Mouse (Mus musculus) heart, embryonic 11.5 days (tissue): ENCODE measurements around the gene Dhh. TPM values are rescaled to one million over a fixed set of nuclear protein-coding genes. Genes with fewer than 3 reads are reported as not detected.

Source experiments
- ATAC-seq: fragments of 200-750 bp; cut with Nextera tagmentation; replicated peaks from 2 replicates; pipeline ENCODE4 v1.8.0; 2017; ENCODE audit warnings: moderate library complexity; ENCODE audit not compliant: insufficient number of reproducible peaks, low FRiP score, low TSS enrichment
- H3K27ac ChIP-seq: fragments of 300-500 bp; sonication (generic); 2 replicates; pipeline ENCODE4 v1.5.1; 2014; ENCODE audit warnings: mild to moderate bottlenecking, low read depth, low read length
- H3K27me3 ChIP-seq: fragments of 300-500 bp; sonication (generic); 2 replicates; pipeline ENCODE4 v1.6.1; 2014; ENCODE audit warnings: mild to moderate bottlenecking, low read length, mixed read lengths; ENCODE audit not compliant: control insufficient read depth, insufficient read depth
- H3K36me3 ChIP-seq: fragments of 300-500 bp; sonication (generic); 2 replicates; pipeline ENCODE4 v1.6.1; 2014; ENCODE audit warnings: mild to moderate bottlenecking, low read length, moderate library complexity, mixed read lengths; ENCODE audit not compliant: control insufficient read depth, insufficient read depth
- H3K4me1 ChIP-seq: fragments of 300-500 bp; sonication (generic); 2 replicates; pipeline ENCODE4 v1.6.1; 2014; ENCODE audit warnings: low read length; ENCODE audit not compliant: control insufficient read depth, insufficient read depth
- H3K4me2 ChIP-seq: fragments of 300-500 bp; sonication (generic); 2 replicates; pipeline ENCODE4 v1.6.1; 2014; ENCODE audit warnings: mild to moderate bottlenecking, moderate library complexity
- H3K4me3 ChIP-seq: fragments of 300-500 bp; sonication (generic); 2 replicates; pipeline ENCODE4 v1.5.1; 2014; ENCODE audit warnings: low read depth, low read length
- H3K9ac ChIP-seq: fragments of 300-500 bp; sonication (generic); 2 replicates; pipeline ENCODE4 v1.6.1; 2014; ENCODE audit warnings: mild to moderate bottlenecking, low read depth, low read length, moderate library complexity
- H3K9me3 ChIP-seq: fragments of 300-500 bp; sonication (generic); replicated peaks from 2 replicates; pipeline ENCODE4 v1.6.1; 2016; ENCODE audit warnings: low read length; ENCODE audit not compliant: control insufficient read depth
- WGBS: fragments of 180-500 bp; shearing (Covaris S2); extraction: QIAGEN DNeasy Blood & Tissue Kit; methylation state at CpG from one replicate; pipeline ENCODE4 v1.1.7; 2014; ENCODE audit not compliant: insufficient replicate concordance; 5-methylcytosine and 5-hydroxymethylcytosine counted together
- polyA plus RNA-seq: library from polyadenylated mRNA; unstranded; fragments of >200 nt; fragmentation: Nextera tagmentation; extraction: Ambion mirVana; gene quantifications from 2 replicates; pipeline ENCODE4 v1.2.1, GENCODE M21; 2014

The Dhh gene
- polyA plus RNA-seq, 1 experiment from 2014 or later, result 2.5 TPM

DNA sequence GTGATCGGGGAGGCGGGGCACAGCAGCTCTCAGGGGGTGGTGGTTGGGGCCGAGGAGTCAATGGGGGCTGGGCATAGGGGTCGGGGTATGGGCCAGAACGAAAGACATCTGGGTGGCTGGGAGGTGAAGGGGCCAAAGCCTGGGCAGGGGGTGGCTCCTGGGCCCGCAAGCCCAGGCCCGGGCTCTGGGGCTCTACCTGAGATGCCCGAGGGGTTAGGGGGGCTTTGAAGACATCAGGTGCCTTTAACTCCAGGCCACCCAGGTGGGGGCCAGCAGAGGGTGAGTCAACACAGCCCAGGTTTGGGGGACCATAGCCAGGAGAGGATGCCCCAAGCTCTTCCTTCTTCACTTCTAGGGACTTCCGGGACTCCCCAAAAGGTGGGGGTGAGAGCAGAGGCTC, 45.6 kb downstream of the Dhh start:
- H3K9ac ChIP-seq, result no peak overlapping the region
- no peaks in the 10 kb centered on the region for H3K27me3 ChIP-seq
- 0 out of 2 replicates have a peak, but pooled peaks have one; percentile 9 for ATAC-seq
- no peaks in the 10 kb centered on the region for H3K4me1 ChIP-seq
- no peak overlapping the region for H3K4me2 ChIP-seq
- H3K4me3 ChIP-seq, result no peak overlapping the region
- H3K36me3 ChIP-seq, result peaks cover 86% of the 10 kb centered on the region
- no peak overlapping the region for H3K27ac ChIP-seq
- WGBS, result 91% methylated on average over 9 of the region's 9 CpGs
- H3K9me3 ChIP-seq, result no peaks in the 10 kb centered on the region

DNA sequence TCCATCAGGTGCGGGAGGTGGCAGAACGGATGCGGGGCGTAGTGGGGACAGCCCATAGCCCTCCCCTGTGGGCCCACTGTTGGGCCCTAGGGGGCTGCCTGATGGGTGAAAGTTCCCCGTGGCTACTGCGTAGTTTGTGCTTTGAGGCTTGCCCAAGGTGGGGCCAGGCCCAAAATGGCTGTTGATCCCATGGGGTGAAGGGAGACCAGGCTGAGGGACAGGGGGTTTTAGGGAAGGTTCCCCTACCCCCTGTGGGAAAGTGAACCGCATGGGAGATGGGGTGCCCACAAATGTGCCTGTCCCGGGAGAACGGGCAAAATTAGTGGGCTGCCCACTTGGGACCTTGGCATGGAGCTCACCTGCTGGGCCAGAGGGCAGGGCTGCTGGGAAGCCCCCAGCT, 46.3 kb downstream of the Dhh start:
- ATAC-seq, result no peak
- H3K9me3 ChIP-seq, result no peaks in the 10 kb centered on the region
- H3K36me3 ChIP-seq, result peaks cover 86% of the 10 kb centered on the region
- H3K4me1 ChIP-seq, result no peaks in the 10 kb centered on the region
- H3K4me3 ChIP-seq, result no peak overlapping the region
- no peak overlapping the region for H3K27ac ChIP-seq
- H3K9ac ChIP-seq, result no peak overlapping the region
- no peak overlapping the region for H3K4me2 ChIP-seq
- WGBS, result 95% methylated on average over 9 of the region's 9 CpGs
- H3K27me3 ChIP-seq, result no peaks in the 10 kb centered on the region

DNA sequence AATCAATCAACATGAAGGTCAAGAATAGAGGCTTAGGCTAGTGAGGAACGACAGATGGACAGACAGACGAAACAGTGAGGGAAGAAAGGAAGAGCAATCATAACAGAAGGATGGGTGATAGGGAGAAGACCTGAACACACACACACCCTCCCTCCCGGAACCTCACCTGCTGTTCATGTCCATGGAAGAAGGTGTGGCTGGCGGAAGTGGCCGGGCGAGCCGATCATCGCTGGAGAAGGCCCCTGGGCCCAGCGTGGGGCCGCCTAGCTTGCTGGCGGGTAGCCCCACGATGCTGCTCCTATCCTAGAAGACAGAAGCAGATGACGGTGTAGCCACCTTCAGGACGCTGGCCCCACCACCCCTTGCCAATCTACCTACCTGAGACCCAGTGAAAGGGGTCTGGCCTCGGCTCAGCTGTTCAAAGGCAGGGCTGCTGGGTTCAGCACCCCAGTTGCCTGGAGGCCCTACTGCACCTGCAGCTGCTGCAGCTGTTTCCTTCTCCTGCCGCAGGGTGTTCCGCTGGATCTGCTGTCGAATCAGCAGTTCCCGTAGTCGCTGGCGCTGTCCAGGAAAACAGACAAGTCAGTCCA, 47.0 kb downstream of the Dhh start:
- peaks cover 86% of the 10 kb centered on the region for H3K36me3 ChIP-seq
- no peak overlapping the region for H3K27ac ChIP-seq
- no peak overlapping the region for H3K4me2 ChIP-seq
- H3K4me1 ChIP-seq, result no peaks in the 10 kb centered on the region
- H3K4me3 ChIP-seq, result no peak overlapping the region
- H3K9me3 ChIP-seq, result no peaks in the 10 kb centered on the region
- H3K9ac ChIP-seq, result no peak overlapping the region
- H3K27me3 ChIP-seq, result no peaks in the 10 kb centered on the region
- WGBS, result 88% methylated on average over 21 of the region's 21 CpGs
- no peak for ATAC-seq

DNA sequence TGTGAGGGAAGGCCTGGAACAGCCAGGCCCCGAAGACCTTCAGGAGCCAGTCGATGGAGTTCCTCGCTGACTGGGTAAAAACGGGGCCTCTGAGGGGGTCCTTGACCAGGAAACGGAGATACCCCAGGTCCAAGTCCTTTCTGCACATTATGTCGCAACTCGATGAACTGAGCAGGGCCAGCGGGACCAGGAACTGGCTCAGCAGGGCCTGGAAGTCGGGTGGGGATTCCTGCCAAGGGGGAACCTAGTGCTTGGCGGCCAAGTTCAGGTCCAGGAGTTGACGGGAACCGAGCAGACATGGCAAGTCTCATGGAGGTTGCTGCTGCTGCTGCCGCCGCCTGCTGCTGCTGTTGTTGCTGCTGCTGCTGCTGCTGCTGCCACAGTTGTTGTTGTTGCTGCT, 47.7 kb downstream of the Dhh start:
- H3K4me1 ChIP-seq, result no peaks in the 10 kb centered on the region
- H3K4me3 ChIP-seq, result no peak overlapping the region
- ATAC-seq, result no peak
- no peak overlapping the region for H3K27ac ChIP-seq
- 92% methylated on average over 14 of the region's 14 CpGs for WGBS
- no peaks in the 10 kb centered on the region for H3K27me3 ChIP-seq
- H3K36me3 ChIP-seq, result peaks cover 86% of the 10 kb centered on the region
- H3K4me2 ChIP-seq, result no peak overlapping the region
- H3K9ac ChIP-seq, result no peak overlapping the region
- H3K9me3 ChIP-seq, result no peaks in the 10 kb centered on the region

DNA sequence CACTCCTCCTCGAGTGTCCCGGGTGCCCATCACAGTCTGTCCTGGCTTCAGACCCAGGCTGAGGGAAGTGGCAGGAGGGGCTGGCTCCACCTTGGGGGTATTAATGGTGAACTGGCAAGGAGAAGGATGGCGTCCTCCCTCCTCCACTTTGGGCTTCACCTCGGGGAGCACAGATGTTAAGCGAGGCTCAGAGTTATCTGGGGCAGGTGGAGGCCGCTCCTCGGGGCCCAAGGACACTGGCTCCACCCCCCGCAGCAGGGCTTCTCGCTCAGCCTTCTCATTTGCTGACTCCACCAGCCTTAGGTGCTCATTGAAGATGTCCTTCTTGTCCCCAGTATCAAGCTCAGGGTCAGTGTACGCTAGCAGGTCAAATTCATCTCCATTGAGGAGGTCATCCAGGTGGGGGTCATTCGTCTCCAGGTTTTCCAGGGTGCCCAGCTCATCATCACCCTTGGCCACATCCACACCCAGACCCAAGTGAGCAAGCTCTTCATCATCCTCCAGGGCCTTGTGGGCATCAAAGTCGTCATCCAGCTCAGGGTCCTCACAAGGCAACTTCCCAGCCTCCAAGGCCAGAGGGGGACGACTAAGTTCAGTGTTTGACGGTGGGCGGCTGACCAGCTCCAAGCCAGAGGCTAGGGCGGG, 48.3 kb downstream of the Dhh start:
- Histone ChIP-seq H3K4me3 (no peak overlapping the region), H3K9me3 (no peaks in the 10 kb centered on the region), H3K9ac (no peak overlapping the region), H3K27ac (no peak overlapping the region), H3K4me2 (no peak overlapping the region), H3K36me3 (peaks cover 85% of the 10 kb centered on the region), H3K27me3 (no peaks in the 10 kb centered on the region), H3K4me1 (no peaks in the 10 kb centered on the region)
- ATAC-seq, result no peak
- 86% methylated on average over 16 of the region's 16 CpGs for WGBS

DNA sequence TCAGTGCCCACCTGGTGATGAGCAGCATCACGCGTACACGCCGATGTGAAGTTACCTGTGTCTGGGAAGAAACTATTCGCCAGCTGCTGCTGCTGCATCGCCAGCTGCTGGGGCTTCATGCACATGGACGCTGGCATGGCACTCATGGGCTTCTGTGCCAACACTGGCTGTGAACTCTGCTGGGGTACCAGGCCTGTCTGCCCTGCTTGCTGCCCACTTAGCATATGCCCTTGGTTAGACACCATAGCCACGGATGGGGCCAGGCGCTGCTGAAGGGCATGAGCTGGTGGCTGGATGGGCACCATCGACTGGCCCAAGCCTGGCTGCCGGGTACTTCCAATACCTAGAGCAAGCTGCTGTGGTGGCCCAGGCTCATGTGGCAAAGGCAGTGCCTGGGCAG, 49.2 kb downstream of the Dhh start:
- WGBS, result 94% methylated on average over 11 of the region's 11 CpGs
- Histone ChIP-seq H3K27me3 (no peaks in the 10 kb centered on the region), H3K9ac (no peak overlapping the region; the same call in 1 of the 2 replicates), H3K9me3 (no peaks in the 10 kb centered on the region), H3K4me2 (no peak overlapping the region), H3K4me1 (no peaks in the 10 kb centered on the region), H3K27ac (no peak overlapping the region), H3K36me3 (peaks cover 86% of the 10 kb centered on the region), H3K4me3 (no peak overlapping the region)
- no peak for ATAC-seq

DNA sequence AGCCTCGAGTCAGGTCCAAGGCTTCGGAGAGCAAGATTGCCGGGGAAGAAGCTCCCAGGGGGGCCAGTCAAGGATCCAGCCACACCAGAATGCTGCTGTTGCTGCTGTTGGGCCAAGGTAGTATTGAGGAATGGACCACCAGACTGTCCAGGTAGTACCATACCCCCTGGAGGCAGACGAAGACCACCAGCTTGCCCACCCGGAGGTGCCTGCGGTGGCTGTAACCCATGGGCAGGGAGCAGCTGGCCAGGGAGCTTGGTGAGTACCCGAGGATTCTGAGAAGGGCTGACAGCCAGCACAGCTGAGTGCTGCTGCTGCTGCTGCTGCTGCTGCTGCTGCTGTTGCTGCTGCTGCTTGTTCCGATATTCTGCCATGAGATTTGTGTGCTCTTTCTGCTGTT, 52.2 kb downstream of the Dhh start:
- 86% methylated on average over 8 of the region's 8 CpGs for WGBS
- peaks cover 79% of the 10 kb centered on the region for H3K36me3 ChIP-seq
- no peak overlapping the region for H3K27ac ChIP-seq
- H3K4me2 ChIP-seq, result no peak overlapping the region
- H3K4me3 ChIP-seq, result no peak overlapping the region
- no peaks in the 10 kb centered on the region for H3K9me3 ChIP-seq
- H3K9ac ChIP-seq, result no peak overlapping the region
- no peaks in the 10 kb centered on the region for H3K27me3 ChIP-seq
- H3K4me1 ChIP-seq, result no peaks in the 10 kb centered on the region
- ATAC-seq, result no peak

DNA sequence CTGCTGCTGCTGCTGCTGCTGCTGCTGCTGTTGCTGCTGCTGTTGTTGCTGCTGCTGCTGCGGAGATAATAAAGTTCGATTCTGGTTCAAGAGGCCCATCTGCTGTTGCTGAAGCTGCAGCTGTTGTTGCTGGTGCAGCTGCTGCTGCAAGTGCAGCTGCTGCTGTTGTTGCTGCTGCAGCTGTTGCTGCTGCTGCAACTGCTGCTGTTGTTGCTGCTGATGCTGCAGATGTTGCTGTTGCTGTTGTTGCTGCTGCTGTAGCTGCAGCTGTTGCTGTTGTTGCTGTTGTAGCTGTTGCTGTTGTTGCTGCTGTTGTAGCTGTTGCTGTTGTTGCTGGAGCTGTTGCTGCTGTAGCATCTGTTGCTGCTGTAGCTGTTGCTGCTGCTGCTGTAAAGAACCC, 53.2 kb downstream of the Dhh start:
- no peak overlapping the region for H3K27ac ChIP-seq
- H3K27me3 ChIP-seq, result no peaks in the 10 kb centered on the region
- no peak overlapping the region for H3K4me2 ChIP-seq
- WGBS, result 91% methylated on average over 2 of the region's 2 CpGs
- H3K36me3 ChIP-seq, result peaks cover 80% of the 10 kb centered on the region
- no peaks in the 10 kb centered on the region for H3K9me3 ChIP-seq
- no peak for ATAC-seq
- no peak overlapping the region for H3K4me3 ChIP-seq
- no peak overlapping the region for H3K9ac ChIP-seq
- no peaks in the 10 kb centered on the region for H3K4me1 ChIP-seq

DNA sequence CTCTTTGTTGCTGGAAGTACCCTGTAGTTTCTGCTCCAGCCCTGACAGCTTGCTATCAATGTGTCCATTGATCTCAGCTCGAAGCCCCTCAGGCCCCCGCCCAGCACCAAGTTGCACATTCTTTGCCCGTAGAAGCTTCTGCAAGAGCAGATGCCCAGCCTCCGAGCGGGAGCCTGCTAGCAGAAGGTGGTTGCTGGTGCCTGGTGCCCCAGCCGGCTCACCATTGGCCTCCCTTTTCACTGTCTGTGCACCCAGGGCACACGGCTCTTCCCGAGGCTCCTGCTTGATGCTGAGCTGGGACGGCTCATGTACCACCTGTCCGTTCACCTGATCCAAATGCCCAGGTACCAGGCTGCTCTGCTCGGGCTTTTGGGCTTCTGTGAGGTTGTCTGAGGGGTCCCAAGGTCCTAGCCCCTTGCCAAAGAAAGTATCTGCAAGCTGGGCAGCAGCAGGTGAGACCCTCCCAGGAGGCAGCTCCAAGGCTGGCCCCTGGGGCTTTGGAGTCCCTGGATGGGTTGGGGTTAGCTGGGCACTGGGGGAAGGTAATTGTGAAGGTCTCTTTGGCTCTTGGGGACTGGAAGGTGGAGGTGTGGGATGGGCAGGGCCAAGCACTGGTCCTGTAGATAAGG, 54.6 kb downstream of the Dhh start:
- no peak for ATAC-seq
- H3K27me3 ChIP-seq, result no peaks in the 10 kb centered on the region
- no peaks in the 10 kb centered on the region for H3K9me3 ChIP-seq
- no peak overlapping the region for H3K4me2 ChIP-seq
- H3K4me1 ChIP-seq, result no peaks in the 10 kb centered on the region
- no peak overlapping the region for H3K27ac ChIP-seq
- 91% methylated on average over 11 of the region's 11 CpGs for WGBS
- no peak overlapping the region for H3K9ac ChIP-seq
- H3K4me3 ChIP-seq, result no peak overlapping the region
- peaks cover 76% of the 10 kb centered on the region for H3K36me3 ChIP-seq
